Mouse (Mus musculus): Measurements from ENCODE around the gene Wrb.

The Wrb gene

DNA sequence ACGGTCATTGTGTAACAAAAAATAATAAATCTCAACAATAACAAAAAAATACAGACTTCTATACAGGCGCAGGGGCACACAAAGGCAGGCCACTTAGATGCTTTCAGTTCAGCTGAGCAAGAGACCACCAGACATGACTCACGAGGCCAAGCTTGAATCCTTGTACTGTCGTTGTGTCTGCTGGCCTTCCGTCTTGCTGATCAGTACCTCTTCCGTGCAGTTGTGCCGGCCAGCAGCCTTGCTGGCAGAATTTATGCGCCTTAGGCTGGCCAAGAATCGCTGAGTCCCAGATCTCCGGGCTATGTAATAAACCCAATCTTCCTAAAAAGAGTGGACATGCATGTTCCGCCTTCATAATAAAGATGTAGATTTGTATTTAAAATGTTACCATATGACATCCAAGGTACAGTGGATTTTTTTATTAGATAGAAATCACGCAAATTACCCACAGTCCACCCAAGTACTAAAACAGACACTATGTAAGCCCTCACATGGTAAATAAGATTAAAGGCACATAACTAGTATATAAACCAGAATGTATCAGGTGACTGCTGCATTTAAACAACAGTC lies 13.4 kb downstream of the Wrb start:
- in situ Hi-C loops (cut with MboI, MseI), result no loop called here

GRCm38 (mm10) chr16:96159091-96159731 lies 14.0 kb downstream of the Wrb start:
- in situ Hi-C loops (cut with MboI, MseI), result no loop called here

DNA sequence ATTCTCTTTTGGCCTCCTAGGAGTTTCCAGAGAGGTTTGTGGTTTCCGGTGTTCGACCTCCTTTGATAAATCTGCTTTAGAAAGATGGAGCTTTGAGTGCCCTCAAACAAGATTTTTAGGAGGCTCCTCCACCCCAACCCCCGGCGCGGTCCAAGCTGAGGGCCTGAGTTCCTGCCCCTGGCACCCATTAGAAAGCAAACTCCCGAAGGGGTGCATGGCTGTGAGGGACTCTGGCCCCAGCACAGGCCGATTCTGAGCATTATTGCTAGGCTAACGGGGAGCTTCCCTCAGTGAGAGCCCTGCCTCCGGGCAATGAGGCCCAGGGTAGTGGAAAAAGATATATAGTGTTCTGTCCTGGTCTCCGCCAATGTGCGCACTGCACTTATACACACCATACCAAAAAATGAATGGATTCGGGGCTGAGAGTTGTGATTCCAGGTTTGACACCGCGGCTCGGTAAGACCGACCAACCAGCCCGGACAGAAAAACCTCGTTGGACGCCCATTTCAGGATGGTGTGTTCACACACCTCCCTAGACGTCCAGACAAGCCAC lies 14.7 kb downstream of the Wrb start:
- in situ Hi-C loops (cut with MboI, MseI), result no loop called here

GRCm38 (mm10) chr16:96160927-96161326 lies 15.7 kb downstream of the Wrb start:
- in situ Hi-C loops (cut with MboI, MseI), result no loop called here

DNA sequence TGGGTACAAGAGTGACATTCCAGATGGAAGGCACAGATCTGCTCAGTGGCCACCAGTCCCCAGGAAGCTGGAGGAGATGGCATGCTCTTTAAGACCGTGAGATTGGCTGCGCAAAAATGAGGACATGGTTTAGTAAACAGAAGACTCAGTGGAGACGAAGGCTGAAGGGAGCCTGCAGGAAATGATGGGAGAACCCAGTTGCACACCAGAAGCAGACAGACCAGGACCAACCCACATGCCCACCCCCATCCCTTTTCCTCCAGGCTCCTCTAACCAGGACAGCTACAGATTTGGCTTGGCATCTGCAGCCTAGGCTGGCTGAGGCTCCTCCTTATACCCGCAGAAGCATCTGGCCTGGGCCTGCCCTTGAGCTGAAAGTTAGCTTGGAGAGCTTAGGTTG lies 16.1 kb downstream of the Wrb start:
- in situ Hi-C loops (cut with MboI, MseI), result no loop called here

DNA sequence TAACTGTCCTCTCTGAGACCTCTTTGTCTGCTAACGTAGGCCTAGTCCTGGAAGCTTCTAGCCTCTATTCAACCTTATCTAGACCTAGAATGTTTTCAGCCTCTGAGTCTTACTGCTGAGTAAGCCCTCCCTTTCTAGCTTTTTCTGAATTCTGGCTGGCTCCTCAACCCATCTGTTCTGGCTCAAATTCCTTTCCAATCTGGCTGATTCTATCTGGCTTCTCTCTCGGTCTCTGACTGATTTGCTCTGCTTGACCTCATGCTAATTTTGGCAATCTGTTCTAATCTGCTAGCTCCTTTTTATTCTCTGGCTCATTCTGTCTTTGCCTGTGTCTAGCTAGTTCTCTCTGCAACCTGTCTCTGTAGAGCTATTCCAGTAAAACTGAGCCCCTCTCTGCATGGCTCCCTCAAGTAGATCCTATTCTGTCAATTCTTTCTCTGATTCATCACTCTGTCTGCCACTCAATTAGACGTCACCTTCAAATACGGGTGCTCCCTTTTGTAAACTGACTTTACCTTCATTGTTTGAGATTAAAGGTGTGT lies 20.6 kb downstream of the Wrb start:
- in situ Hi-C loops (cut with MboI, MseI), result no loop called here

DNA sequence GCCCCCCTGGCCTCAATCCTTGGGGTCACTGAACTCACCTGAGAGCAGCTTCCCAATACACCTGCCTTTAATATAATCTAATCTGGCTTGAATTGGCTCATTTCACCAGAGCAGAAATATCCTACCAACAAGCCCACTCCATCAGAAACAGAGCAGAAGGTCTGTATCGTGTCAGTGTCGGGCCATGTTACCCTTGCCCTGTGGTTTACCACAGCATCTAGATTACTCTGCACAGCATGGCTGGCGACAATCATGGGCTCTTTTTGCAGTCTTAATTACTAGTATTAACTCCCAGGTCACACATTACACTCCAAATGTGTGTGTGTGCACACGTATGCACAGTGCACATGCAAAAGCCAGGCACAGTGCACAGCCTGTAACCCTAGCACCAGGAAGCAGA lies 23.6 kb downstream of the Wrb start:
- in situ Hi-C loops (cut with MboI, MseI), result no loop called here

DNA sequence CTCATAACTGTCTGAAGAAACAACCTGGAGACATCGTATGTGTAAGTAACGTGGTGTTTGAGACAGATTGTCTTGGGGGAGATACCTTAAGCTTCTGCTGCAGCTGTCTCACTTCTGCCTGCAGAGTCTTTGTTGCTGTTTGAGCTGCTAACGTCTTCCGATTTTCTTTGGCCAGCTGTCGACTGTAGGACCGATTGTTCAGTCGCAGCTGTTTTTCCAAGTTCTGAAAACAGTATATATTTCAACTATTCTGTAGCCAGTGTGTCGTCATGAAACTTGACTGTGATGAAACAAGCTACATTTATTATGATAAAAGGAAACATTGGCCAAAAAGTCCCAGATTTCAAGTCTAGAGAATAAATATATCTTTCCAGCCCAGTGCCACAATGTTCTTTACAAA lies 28.4 kb downstream of the Wrb start:
- in situ Hi-C loops (cut with MboI, MseI), result no loop called here

DNA sequence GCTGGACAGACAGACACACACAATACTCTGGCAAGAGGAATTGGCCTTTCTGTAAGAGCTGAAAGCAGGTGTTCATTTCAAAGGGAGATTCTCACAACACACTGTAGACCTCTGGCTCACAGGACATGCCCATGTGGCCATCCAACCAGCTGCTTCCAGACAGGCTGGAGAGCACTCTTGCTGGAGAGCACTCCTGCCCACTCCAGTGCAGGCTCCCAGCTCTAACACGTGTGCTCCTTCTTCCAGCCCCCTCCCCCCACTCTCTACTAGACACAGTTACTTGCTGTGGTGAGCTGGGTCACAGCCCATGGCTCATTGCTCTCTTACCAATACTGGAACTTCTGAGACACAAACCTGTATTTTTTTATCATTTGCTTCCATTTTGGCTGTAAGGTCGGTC lies 30.2 kb downstream of the Wrb start:
- in situ Hi-C loops (cut with MboI, MseI), result no loop called here

DNA sequence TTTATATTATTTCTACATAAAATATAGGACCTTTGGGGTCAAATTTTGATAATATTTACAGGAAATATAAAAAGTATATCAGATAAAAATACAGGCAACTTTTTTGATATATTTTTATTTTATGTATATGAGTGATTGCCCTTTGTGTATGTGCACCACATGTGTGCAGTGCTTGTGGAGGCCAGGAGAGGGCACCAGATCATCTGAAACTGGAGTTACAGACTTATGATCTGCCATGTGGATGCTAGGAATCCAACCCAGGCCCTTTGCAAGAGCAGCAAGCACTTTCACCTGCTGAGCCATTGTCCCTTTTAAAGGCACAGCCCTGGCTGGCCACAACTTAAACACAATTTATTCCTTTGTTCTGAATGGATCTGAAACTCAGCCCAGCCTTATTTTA lies 33.9 kb downstream of the Wrb start:
- in situ Hi-C loops (cut with MboI, MseI), result no loop called here

- in situ Hi-C loops (cut with MboI, MseI), result no loop called here
These were observed 42.4 kb downstream of the Wrb start for GRCm38 (mm10) chr16:96187619-96188018.

GRCm38 (mm10) chr16:96191531-96192506 lies 46.6 kb downstream of the Wrb start, which contains the start of gene Lca5l:
Lca5l (minus strand) TSS chr16:96192271.
- in situ Hi-C loops (cut with MboI, MseI), result no loop called here

DNA sequence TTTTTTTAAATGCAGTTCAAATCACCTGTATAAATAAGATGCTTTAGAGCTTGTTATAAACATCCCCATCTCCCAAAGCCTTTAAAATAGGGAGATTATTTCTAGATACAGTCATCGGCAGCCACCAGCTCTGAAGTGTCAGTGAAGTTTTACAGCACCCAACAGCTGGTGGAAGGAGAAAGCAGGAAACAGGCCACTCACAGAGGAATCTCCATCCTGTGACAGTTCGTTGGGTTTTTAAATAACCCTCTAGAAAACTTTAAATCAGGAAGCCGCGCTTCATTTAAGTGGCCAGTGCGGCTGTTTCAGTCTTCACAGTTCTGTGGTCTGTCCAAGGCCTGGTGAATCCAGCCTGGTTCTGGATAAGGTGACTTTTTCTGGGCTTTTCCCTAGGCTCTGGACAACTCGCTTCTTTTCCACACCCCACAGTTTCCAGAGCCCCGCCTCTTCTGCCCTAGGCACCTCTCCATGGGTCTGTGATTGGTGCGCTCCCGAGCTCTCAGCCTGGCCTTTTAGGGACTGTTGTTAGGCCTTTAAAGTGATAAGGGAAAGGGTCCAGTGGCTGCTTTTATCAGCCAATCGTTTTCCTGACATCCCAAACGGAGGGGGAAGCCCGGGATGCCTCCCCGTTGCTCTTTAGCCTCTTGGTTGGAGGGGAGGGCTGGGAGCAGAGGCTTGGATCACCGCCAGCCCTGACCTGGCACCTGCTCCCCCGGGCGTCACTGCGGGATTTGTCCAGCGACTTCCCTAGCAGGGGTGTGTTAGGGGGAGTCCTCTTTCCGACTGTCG lies 54.9 kb downstream of the Wrb start, which contains the start of gene Sh3bgr:
Gene Sh3bgr, plus strand, starts transcription at position 538 of the 789 bp plus-strand sequence.
- in situ Hi-C loops (cut with MboI, MseI), result no loop called here

DNA sequence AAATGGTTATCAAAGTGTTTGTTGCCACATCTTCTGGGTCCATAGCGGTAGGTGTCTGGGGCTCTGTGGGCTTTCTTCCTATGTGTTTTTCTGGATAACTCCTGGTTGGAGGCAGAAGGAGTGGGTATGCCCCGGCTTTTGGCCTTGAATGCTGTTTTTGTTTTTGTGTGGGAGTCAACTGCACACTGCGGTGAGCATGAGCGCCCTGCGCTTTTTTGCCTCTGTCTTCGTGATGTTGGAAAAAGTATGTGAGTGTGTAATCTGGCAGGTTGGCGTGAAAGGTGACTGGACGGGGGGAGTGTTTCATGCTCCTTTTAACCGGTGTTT lies 55.5 kb downstream of the Wrb start:
- in situ Hi-C loops (cut with MboI, MseI), result no loop called here

GRCm38 (mm10) chr16:96201485-96202232 lies 56.5 kb downstream of the Wrb start:
- in situ Hi-C loops (cut with MboI, MseI), result no loop called here

Measured in T-helper 1 cell (primary cell).